Mouse (Mus musculus) adrenal gland (tissue): ENCODE results near the gene Asic5.

ENCODE experiments used
- intact Hi-C: fragments of 180-260 bp; cut with DNase I; formaldehyde crosslinking; loops from one replicate; pipeline ENCODE4 v1.15.1; 2025

Asic5 gene

DNA sequence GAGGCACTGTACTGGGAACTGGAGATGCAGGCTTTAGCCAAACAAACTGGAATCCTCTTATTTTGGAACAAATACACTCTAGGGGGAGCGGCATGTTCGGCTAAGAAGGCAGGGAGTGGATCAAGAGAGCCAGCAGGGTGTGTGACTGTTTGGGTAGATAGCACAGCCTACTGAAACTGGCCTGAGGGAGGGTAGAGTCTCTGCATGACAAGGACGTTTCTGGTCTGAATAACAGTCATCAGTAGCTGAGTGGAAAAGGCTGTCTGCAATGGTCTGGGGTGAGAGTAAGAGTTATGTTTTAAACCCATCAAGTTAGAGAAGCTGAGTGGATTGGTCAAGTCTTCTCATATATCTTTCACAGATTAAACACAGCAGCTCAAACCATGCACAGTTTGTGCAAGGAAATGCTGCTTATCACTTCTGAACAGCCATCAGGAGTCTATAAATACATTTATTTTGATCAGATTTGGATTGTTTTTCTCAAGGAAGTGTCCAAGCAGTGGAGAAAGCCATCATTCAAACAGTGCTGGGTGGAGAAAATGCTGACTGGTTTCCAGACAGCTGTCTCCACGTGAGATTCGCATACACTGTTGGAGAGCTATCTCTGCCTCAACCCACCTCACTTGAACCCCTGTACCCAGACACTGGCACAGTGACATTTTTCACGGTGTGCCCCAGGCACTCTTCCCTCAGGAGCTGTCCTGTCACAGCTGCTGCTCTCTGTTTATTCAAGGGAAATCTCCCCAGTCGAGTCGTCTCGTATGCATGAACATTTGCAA, 79.5 kb downstream of the Asic5 start:
- intact Hi-C loops = no loop called here

DNA sequence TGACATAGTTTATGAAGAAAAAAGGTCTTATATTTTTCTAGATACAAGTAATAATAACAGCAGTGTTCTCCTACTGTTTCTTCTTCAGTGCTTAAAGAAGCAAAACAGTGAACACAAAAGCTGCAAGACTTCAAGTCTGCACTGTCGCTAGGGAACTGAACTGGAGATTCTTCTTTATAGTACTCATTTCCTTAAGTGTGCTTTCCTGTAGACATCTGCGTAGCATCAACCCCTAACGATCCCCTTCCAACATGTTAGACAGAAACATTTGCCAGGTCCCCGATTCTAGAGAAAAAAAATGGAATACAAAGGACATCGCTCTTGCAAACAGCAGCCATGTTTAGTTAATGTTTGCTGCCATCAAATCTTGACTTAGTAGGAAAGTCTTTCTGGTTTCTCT, 85.7 kb downstream of the Asic5 start:
- intact Hi-C loops = no loop called here
